Mouse (Mus musculus) left cerebral cortex, postnatal 14 days (tissue): ENCODE measurements around the gene Rps21. TPM values are rescaled to one million over a fixed set of nuclear protein-coding genes. Genes with fewer than 3 reads are reported as not detected.
A peak's percentile ranks its signal among the peaks of the same experiment; 100 is the strongest.
"Not testable (repeated sequence)": the region's sequence is repeated elsewhere in the genome, so short reads cannot be mapped to it uniquely, and the experiment has no call there.

Experiments
- DNase-seq, 2 experiments: peaks; one replicate each; pipeline ENCODE4 v3.0.0; 2021 to 2022; ENCODE audit warnings: low spot score in 2 of 2, mixed read lengths in 1 of 2
- intact Hi-C: fragments of 180-260 bp; cut with DNase I; formaldehyde crosslinking; loops from one replicate; pipeline ENCODE4 v1.15.1; 2025
- total RNA-seq, 2 experiments: library from RNA; stranded (reverse); gene quantifications; 2 replicates each; pipeline ENCODE4 v1.2.3; 2021

Rps21 gene
- total RNA-seq, 2 experiments from 2014 or later, result 565 to 568 TPM

DNA sequence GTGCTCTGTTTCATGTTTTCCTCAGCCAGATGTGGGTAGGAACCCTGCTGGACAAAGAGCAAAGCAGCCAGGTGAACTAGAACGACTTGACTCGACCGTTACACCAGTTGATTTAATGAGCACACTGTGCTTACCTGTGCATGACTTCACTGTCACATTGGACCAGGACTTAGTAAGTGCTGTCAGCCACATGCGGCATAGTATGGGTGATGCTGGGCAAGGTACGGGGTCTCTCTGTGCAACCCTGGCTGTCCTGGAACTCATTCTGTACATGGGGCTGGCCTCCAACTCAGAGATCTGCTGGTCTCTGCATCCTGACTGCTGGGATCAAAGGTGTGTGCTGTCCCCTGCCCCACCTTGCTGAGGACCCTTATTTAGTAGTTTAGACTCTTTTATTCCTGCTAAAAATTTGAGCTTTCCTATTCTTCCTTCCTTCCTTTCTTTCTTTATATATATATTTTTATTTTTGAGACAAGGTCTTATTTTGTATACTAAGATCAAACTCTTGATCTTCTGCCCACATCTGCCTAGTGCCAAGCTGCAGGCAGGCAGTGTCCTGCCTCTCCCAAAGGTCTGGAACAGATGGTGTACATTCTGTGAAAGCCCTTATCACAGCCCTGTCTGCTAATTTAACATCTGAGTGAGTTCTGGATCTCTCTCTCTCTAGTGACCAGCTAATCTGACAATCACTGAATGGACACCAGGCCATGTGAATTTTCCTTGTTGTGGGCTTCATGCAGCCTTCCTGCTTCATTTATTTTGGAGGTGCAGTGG lies 2.6 kb upstream of the Rps21 start:
- intact Hi-C loops, result loop anchor here (5.0 to 10.0 kb wide), 2 partner anchors 47 to 180 kb away; partner anchors contain the start of gene Mtg2

GRCm38 (mm10) chr2:180255701-180256100 lies 1.5 kb upstream of the Rps21 start:
- intact Hi-C loops, result loop anchor here (10.0 kb wide), 1 partner anchor 181 kb away; the partner anchor contains the start of gene Mtg2

More for the DNA sequence above, 2.6 kb upstream of the Rps21 start:
- no peak for DNase-seq

DNA sequence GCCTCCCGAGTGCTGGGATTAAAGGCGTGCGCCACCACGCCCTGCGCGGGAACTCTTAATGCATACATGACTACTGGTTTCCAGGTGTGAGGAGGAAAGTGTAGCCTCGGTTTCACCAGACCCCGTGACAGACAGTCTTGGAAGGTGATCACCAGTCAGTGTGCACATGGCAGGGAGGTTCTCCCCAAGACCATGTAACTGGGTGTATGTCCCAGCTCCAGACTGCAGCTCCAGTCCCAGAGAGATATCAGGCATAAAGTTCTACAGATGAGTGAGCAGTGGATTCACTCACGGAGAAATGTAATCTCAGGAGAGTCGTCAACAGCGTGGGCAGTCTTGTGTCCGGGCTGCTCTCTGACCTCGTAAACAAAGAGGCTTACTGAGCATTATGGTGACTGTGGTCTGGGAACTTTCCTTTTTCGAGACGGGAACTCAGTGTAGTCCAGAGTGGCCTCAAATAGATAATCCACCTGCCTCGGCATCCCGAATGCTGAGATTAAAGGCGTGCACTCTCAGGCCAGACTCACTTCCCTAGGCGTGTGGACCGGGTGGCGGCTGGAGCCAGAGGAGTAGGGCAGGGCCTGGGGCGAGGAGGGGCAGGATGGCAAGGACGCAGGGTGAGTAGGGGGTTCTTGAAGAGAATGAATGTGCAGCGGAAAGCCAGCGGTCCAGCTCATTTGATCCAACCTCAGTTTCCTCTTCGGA lies 729 bp upstream of the Rps21 start:
- DNase-seq, result no peak
- intact Hi-C loops, result loop anchor here (10.0 kb wide), 1 partner anchor 182 kb away; the partner anchor contains the start of gene Mtg2

More at GRCm38 (mm10) chr2:180255701-180256100, 1.5 kb upstream of the Rps21 start:
- DNase-seq, result no peak

DNA sequence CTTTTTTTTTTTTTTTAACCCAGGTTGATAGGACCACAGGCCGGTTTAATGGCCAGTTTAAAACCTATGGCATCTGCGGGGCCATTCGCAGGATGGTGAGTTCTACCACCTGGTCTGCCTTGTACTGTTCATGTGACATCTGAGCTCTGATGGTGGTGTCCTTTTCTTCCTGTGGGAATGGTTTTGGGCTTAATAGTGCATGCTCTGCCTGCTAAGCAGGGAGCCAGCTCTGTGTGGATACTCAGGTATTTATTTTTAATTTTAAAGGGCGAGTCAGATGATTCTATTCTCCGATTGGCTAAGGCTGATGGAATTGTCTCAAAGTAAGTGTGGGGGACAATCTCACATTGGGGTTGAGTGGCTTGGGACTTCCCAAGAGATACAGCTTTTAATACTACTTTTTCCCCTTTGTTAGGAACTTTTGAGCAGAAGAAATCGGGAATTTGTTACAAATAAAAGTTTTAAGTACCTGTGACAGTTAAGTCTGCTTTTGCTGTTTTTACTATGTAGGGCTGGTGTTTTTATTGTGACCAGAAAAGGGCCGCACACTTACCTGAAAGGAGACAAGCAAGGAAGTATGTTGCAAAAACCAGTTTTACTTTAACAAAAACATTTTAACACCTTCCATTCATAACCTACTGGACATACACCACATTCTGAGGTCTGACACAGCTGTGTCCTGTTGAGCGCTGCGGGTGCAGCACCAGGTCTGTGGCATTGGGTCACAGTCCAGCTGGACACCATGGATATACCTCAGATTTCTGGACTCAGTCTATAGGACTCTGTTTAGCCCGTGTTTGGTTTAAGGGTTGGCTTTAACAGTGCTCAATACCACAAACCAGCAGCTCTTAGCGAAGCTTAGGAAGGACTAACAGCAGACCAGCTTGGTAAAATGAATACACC lies 1.0 kb downstream of the Rps21 start:
- no peak for DNase-seq
- intact Hi-C loops, result loop anchor here (10.0 kb wide), 1 partner anchor 183 kb away; the partner anchor contains the start of gene Mtg2

GRCm38 (mm10) chr2:180258951-180259484 lies 1.8 kb downstream of the Rps21 start:
- not testable (repeated sequence) for DNase-seq
- intact Hi-C loops, result loop anchor here (10.0 kb wide), 1 partner anchor 184 kb away; the partner anchor contains the start of gene Mtg2

- intact Hi-C loops, result loop anchor here (10.0 kb wide), 1 partner anchor 185 kb away; the partner anchor contains the start of gene Mtg2
- not testable (repeated sequence) for DNase-seq
Measured at GRCm38 (mm10) chr2:180259826-180260609, 2.8 kb downstream of the Rps21 start.

- no peak for DNase-seq
- intact Hi-C loops, result no loop called here
Measured at GRCm38 (mm10) chr2:180260610-180261480, 3.7 kb downstream of the Rps21 start.

DNA sequence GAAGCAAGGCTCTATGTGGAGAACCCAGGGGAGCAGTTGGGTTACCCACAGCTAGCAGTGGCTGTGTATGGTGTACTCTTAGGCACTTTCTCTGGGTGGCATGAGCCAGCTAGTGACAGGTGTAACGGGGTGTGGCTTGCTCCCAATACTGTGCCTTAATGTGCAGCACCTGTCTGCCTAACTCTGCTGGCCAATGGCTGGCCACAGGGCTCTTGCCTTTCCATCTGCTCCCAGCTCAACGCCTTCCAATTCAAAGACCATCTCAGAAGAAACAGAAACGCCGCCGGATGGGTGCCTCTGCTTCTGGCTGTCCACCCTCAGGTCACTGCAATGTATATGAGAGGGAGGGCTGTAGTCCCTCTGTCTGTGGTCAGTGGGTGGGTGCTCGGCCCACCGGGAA lies 4.7 kb downstream of the Rps21 start:
- DNase-seq, result no peak
- intact Hi-C loops, result no loop called here

DNA sequence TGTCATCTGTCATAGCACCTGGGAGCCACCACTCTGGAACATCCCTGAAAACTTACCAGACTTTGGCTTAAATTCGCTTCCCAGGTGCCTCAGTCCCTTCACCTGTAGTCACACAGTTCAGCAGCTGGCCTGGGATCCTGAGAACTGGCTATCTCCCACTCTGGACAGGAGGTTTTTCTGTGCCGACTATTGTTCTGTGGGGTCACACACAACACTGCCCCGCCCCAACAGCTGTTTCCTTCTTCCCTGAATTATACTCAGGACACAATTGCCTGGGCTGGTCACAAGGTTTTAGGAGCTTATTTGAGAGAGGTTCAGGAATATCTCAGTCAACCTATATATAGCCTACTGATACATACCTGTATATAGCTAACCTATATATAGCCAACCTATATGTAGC lies 5.3 kb downstream of the Rps21 start:
- DNase-seq, result no peak
- intact Hi-C loops, result no loop called here

- DNase-seq, result no peak
- intact Hi-C loops, result no loop called here
Measured at GRCm38 (mm10) chr2:180262891-180263290, 5.7 kb downstream of the Rps21 start.

GRCm38 (mm10) chr2:180267955-180268354 lies 10.8 kb downstream of the Rps21 start:
- intact Hi-C loops, result no loop called here
- DNase-seq, result no peak

DNA sequence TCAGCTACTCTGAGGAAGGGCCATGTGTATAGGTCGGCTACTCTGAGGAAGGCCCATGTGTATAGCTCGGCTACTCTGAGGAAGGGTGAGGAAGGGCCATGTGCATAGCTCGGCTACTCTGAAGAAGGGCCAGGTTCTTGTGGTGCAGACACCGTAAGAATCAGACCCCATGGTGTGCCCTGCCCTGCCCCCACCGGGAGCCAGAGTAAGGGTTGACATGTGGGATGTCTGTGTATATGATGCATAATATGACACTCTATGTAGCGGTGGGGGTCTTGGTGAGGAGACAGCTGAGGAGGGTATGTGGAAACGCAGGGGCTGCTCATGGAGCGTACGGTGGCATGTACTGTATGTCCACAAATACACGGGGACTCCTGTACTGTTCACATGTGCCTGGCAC lies 12.2 kb downstream of the Rps21 start:
- DNase-seq, result no peak
- intact Hi-C loops, result no loop called here

GRCm38 (mm10) chr2:180270537-180271255 lies 13.5 kb downstream of the Rps21 start:
- no peak for DNase-seq
- intact Hi-C loops, result loop anchor here (10.0 kb wide), 1 partner anchor 504 kb away; the partner anchor contains the start of gene Bhlhe23

- DNase-seq, result no peak
- intact Hi-C loops, result loop anchor here (10.0 kb wide), 1 partner anchor 503 kb away; the partner anchor contains the start of gene Bhlhe23
Measured at GRCm38 (mm10) chr2:180271804-180272395, 14.7 kb downstream of the Rps21 start.

DNA sequence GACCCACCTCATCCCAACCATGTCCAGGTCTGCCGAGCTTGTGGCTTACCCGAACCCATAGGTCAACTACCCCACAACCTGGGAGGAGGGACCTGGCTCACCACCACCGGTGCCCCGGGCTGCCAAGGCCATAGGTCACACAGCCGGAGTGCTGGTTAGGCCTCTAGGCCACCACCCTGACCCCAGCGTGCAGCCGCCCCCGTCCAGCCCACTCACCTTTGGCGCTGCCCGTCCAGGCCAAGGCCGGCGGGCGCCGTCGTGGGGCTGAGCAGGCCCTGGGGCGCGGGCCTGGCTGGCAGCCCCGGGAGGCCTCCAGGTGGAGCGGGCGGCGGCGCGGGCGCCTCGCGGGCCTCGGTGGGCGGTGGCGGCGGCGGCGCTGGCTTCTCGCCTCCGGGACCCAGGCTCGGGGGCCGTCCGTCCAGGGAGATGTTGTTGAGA lies 15.7 kb downstream of the Rps21 start:
- DNase-seq, result peak in 1 of 2 experiments; percentile 33
- intact Hi-C loops, result loop anchor here (10.0 kb wide), 1 partner anchor 502 kb away; the partner anchor contains the start of gene Bhlhe23
